ENCODE assay signal across 17 mouse cellular contexts in genomic region chr19:24023351-24023750, GRCm38 (mm10). TPM values are rescaled to one million over a fixed set of nuclear protein-coding genes. Genes with fewer than 3 reads are reported as not detected.
DNase-seq lines count a peak whose midpoint lies in the region; ATAC-seq and TF ChIP-seq lines count a peak whose summit lies in the region.
"Had no signal": no experiment of that assay in that cellular context is flagged by ENCODE, and none has a peak within 500 bp of the region (broad histone marks: within the 10 kb centered on the region; RNA-seq: fewer than 3 reads in every experiment).

No protein-coding gene starts in this region.

- no peak overlapping the region for H3K4me3 ChIP-seq in gastrocnemius, adult 2 months
- no peak overlapping the region for H3K4me3 ChIP-seq in heart, embryonic 13.5 days
- H3K4me3 ChIP-seq in heart, embryonic 10.5 days: no peak overlapping the region
- no peak overlapping the region for H3K4me3 ChIP-seq in hindbrain, embryonic 10.5 days
- no peak overlapping the region for H3K4me3 ChIP-seq in hindbrain, embryonic 13.5 days
- H3K4me3 ChIP-seq in brown adipose tissue, adult 24 weeks (ENCODE audit: insufficient read depth, low read depth, low read length): no peak overlapping the region
- H3K4me3 ChIP-seq: embryonic facial prominence, embryonic 12.5 days; forebrain, embryonic 15.5 days; hindbrain, embryonic 15.5 days had no signal

- no peaks in the 10 kb centered on the region for H3K9me3 ChIP-seq in heart, embryonic 13.5 days
- H3K9me3 ChIP-seq in heart, embryonic 10.5 days: no peaks in the 10 kb centered on the region
- no peaks in the 10 kb centered on the region for H3K9me3 ChIP-seq in hindbrain, embryonic 10.5 days
- H3K9me3 ChIP-seq in hindbrain, embryonic 13.5 days: no peaks in the 10 kb centered on the region
- H3K9me3 ChIP-seq: embryonic facial prominence, embryonic 12.5 days; forebrain, embryonic 15.5 days; hindbrain, embryonic 15.5 days had no signal

- no peak overlapping the region for H3K9ac ChIP-seq in heart, embryonic 13.5 days
- H3K9ac ChIP-seq in hindbrain, embryonic 13.5 days: no peak overlapping the region
- H3K9ac ChIP-seq: embryonic facial prominence, embryonic 12.5 days; forebrain, embryonic 15.5 days; hindbrain, embryonic 15.5 days had no signal

- TF ChIP-seq CTCF in gastrocnemius, adult 2 months (IDR thresholded peaks at IDR 0.05): no peak

- ATAC-seq in heart, embryonic 13.5 days (ENCODE audit: extremely low read depth, insufficient number of reproducible peaks, low FRiP score, low TSS enrichment): no peak
- no peak for ATAC-seq in hindbrain, embryonic 13.5 days (ENCODE audit: low FRiP score)

- H3K27me3 ChIP-seq in heart, embryonic 13.5 days (replicated peaks): no peaks in the 10 kb centered on the region
- H3K27me3 ChIP-seq in heart, embryonic 10.5 days (ENCODE audit: insufficient read depth, poor library complexity, severe bottlenecking): no peaks in the 10 kb centered on the region
- H3K27me3 ChIP-seq in hindbrain, embryonic 10.5 days (ENCODE audit: insufficient read depth, poor library complexity, severe bottlenecking): peaks cover 12% of the 10 kb centered on the region
- no peaks in the 10 kb centered on the region for H3K27me3 ChIP-seq in hindbrain, embryonic 13.5 days
- H3K27me3 ChIP-seq: forebrain, embryonic 15.5 days; hindbrain, embryonic 15.5 days had no signal

- DNase-seq in gastrocnemius, adult 2 months: no peak
- DNase-seq in gastrocnemius, postnatal 4 days (ENCODE audit: low spot score in 2 of 2): no peak
- DNase-seq in heart, embryonic 10.5 days (ENCODE audit: low spot score): no peak
- DNase-seq in hindbrain, embryonic 10.5 days (ENCODE audit: low spot score): no peak
- DNase-seq: adrenal gland, postnatal 10 days; cerebellum, adult 11-12 months; cerebellum, adult 9-10 months; cerebellum, postnatal 25 days; gastrocnemius, postnatal 25 days; heart, adult 18-20 months had no signal

- peaks cover 7% of the 10 kb centered on the region; the same call in 1 of the 2 replicates for H3K36me3 ChIP-seq in heart, embryonic 13.5 days
- no peaks in the 10 kb centered on the region for H3K36me3 ChIP-seq in heart, embryonic 10.5 days
- no peaks in the 10 kb centered on the region for H3K36me3 ChIP-seq in hindbrain, embryonic 10.5 days
- no peaks in the 10 kb centered on the region for H3K36me3 ChIP-seq in hindbrain, embryonic 13.5 days
- H3K36me3 ChIP-seq: embryonic facial prominence, embryonic 12.5 days; forebrain, embryonic 15.5 days; hindbrain, embryonic 15.5 days had no signal

- H3K4me1 ChIP-seq in heart, embryonic 13.5 days: peaks cover 59% of the 10 kb centered on the region
- H3K4me1 ChIP-seq in heart, embryonic 10.5 days: peaks cover 38% of the 10 kb centered on the region
- peaks cover 49% of the 10 kb centered on the region for H3K4me1 ChIP-seq in hindbrain, embryonic 10.5 days (replicated peaks)
- H3K4me1 ChIP-seq in hindbrain, embryonic 13.5 days (replicated peaks): peaks cover 13% of the 10 kb centered on the region; the same call in 1 of the 2 replicates
- H3K4me1 ChIP-seq in brown adipose tissue, adult 24 weeks (ENCODE audit: control insufficient read depth, insufficient read depth, insufficient read length, low read length): peaks cover 20% of the 10 kb centered on the region
- H3K4me1 ChIP-seq: embryonic facial prominence, embryonic 12.5 days had no signal

- WGBS in heart, embryonic 13.5 days: 74% methylated on average over 7 of the region's 7 CpGs
- WGBS in heart, embryonic 10.5 days: 81% methylated on average over 7 of the region's 7 CpGs
- 82% methylated on average over 7 of the region's 7 CpGs for WGBS in hindbrain, embryonic 10.5 days
- WGBS in hindbrain, embryonic 13.5 days: 70% methylated on average over 7 of the region's 7 CpGs

- intact Hi-C loops in gastrocnemius, adult 2 months (cut with DNase I): no loop called here

- peak overlapping the region; percentile 4 for H3K27ac ChIP-seq in gastrocnemius, adult 2 months
- H3K27ac ChIP-seq in heart, embryonic 13.5 days (replicated peaks): peak overlapping the region; percentile 84; the same call in 1 of the 2 replicates
- H3K27ac ChIP-seq in heart, embryonic 10.5 days: no peak overlapping the region
- peak overlapping the region; percentile 69 for H3K27ac ChIP-seq in hindbrain, embryonic 10.5 days
- no peak overlapping the region for H3K27ac ChIP-seq in hindbrain, embryonic 13.5 days
- H3K27ac ChIP-seq in brown adipose tissue, adult 24 weeks (replicated peaks; ENCODE audit: low read depth, low read length): peak overlapping the region; percentile 12; the same call in 1 of the 2 replicates
- H3K27ac ChIP-seq: embryonic facial prominence, embryonic 12.5 days; hindbrain, embryonic 15.5 days had no signal

- H3K4me2 ChIP-seq in heart, embryonic 13.5 days: no peak overlapping the region
- no peak overlapping the region for H3K4me2 ChIP-seq in hindbrain, embryonic 13.5 days
- H3K4me2 ChIP-seq: embryonic facial prominence, embryonic 12.5 days; forebrain, embryonic 15.5 days; hindbrain, embryonic 15.5 days had no signal

RNA-seq across cellular contexts. Expression of gene Fam189a2, which starts 7.5 kb away (rescaled TPM):
- total RNA-seq in gastrocnemius, adult 2 months (2021): 10 to 100 TPM; 17.5 to 24.8 TPM
- 10 to 100 TPM; 47.0 to 50.3 TPM for total RNA-seq in gastrocnemius, postnatal 4 days (2021)
- polyA plus RNA-seq in heart, embryonic 13.5 days (2015; fragmentation: Nextera tagmentation; extraction: Ambion mirVana): 4.1 and 5.4 TPM in 2 replicates
- polyA plus RNA-seq in heart, embryonic 10.5 days (2016; fragmentation: Nextera tagmentation; extraction: Ambion mirVana): 3.3 and 5.3 TPM in 2 replicates
- polyA plus RNA-seq in hindbrain, embryonic 10.5 days (2016; fragmentation: Nextera tagmentation; extraction: Ambion mirVana): 0.60 and 0.98 TPM in 2 replicates
- 1.5 and 1.6 TPM in 2 replicates for polyA plus RNA-seq in hindbrain, embryonic 13.5 days (2015; fragmentation: Nextera tagmentation; extraction: Ambion mirVana)
- 2.9 and 3.7 TPM in 2 replicates for polyA plus RNA-seq in brown adipose tissue, adult 24 weeks (2012; ENCODE audit: insufficient read depth, insufficient read length, missing spikeins)
- total RNA-seq: MEL had no signal

Comparison
In these comparisons a context has a peak if more than half of its experiments do, and no peak if none do; other contexts are left out.
1. H3K27ac ChIP-seq: peak in gastrocnemius, adult 2 months (single experiment), heart, embryonic 13.5 days (single experiment), hindbrain, embryonic 10.5 days (single experiment) and brown adipose tissue, adult 24 weeks (single experiment); none in heart, embryonic 10.5 days (single experiment) and hindbrain, embryonic 13.5 days (single experiment).